Mouse (Mus musculus) heart, embryonic 10.5 days (tissue): ENCODE results near the gene Abcb7. TPM values are rescaled to one million over a fixed set of nuclear protein-coding genes. Genes with fewer than 3 reads are reported as not detected.
"Not testable (repeated sequence)": the region's sequence is repeated elsewhere in the genome, so short reads cannot be mapped to it uniquely, and the experiment has no call there.

Source experiments
- DNase-seq: peaks from one replicate; pipeline ENCODE4 v3.0.0-alpha.2; 2017; ENCODE audit warnings: low spot score
- H3K27ac ChIP-seq: fragments of 300-500 bp; sonication (generic); 2 replicates; pipeline ENCODE4 v1.5.1; 2016; ENCODE audit warnings: mild to moderate bottlenecking
- H3K27me3 ChIP-seq: fragments of 300-500 bp; sonication (generic); 2 replicates; pipeline ENCODE4 v1.6.1; 2016; ENCODE audit warnings: mild to moderate bottlenecking; ENCODE audit not compliant: poor library complexity, insufficient read depth, severe bottlenecking
- H3K36me3 ChIP-seq: fragments of 300-500 bp; sonication (generic); 2 replicates; pipeline ENCODE4 v1.6.1; 2016; ENCODE audit warnings: mild to moderate bottlenecking, moderate library complexity
- H3K4me1 ChIP-seq: fragments of 300-500 bp; sonication (generic); 2 replicates; pipeline ENCODE4 v1.6.1; 2016; ENCODE audit warnings: mild to moderate bottlenecking
- H3K4me3 ChIP-seq: fragments of 300-500 bp; sonication (generic); 2 replicates; pipeline ENCODE4 v1.5.1; 2016; ENCODE audit warnings: mild to moderate bottlenecking, moderate library complexity
- H3K9me3 ChIP-seq: fragments of 300-500 bp; sonication (generic); 2 replicates; pipeline ENCODE4 v1.6.1; 2016; ENCODE audit warnings: mild to moderate bottlenecking, moderate library complexity
- WGBS: fragments of 180-500 bp; shearing (Covaris S2); methylation state at CpG from one replicate; pipeline ENCODE4 v1.1.7; 2016; 5-methylcytosine and 5-hydroxymethylcytosine counted together
- polyA plus RNA-seq: library from polyadenylated mRNA; unstranded; fragments of >200 nt; fragmentation: Nextera tagmentation; extraction: Ambion mirVana; gene quantifications from 2 replicates; pipeline ENCODE4 v1.2.1, GENCODE M21; 2016

Abcb7 gene
- polyA plus RNA-seq, result 10.5 and 13.9 TPM in 2 replicates

GRCm38 (mm10) chrX:104413183-104413983 is at the start of gene Abcb7:
TSS of gene Abcb7 (minus strand) at chrX:104413856.
- H3K4me1 ChIP-seq, result no peaks in the 10 kb centered on the region
- peak within 1 kb of the TSS; percentile 95 for H3K27ac ChIP-seq
- peak within 1 kb of the TSS; percentile 70 for H3K4me3 ChIP-seq
- no peaks in the 10 kb centered on the region for H3K9me3 ChIP-seq
- WGBS, result 14% methylated on average over 58 of the region's 58 CpGs
- peaks cover 10% of the 10 kb centered on the region; the same call in 1 of the 2 replicates for H3K27me3 ChIP-seq
- H3K36me3 ChIP-seq, result no peaks in the 10 kb centered on the region
- DNase-seq, result peak; percentile 90

- Histone ChIP-seq H3K4me1 (no peaks in the 10 kb centered on the region), H3K27ac (no peak overlapping the region), H3K9me3 (no peaks in the 10 kb centered on the region), H3K27me3 (no peaks in the 10 kb centered on the region), H3K36me3 (no peaks in the 10 kb centered on the region), H3K4me3 (no peak overlapping the region)
- WGBS, result 32% methylated on average over 2 of the region's 2 CpGs
- DNase-seq, result no peak
Measured at GRCm38 (mm10) chrX:104461755-104462154, 48.1 kb upstream of the Abcb7 start.

- Histone ChIP-seq H3K36me3 (no peaks in the 10 kb centered on the region), H3K27me3 (no peaks in the 10 kb centered on the region), H3K9me3 (no peaks in the 10 kb centered on the region), H3K27ac (no peak overlapping the region), H3K4me1 (no peaks in the 10 kb centered on the region), H3K4me3 (no peak overlapping the region)
- DNase-seq, result no peak
- WGBS, result 80% methylated on average over 1 of the region's 1 CpGs
Measured at GRCm38 (mm10) chrX:104452433-104452832, 38.8 kb upstream of the Abcb7 start.

- Histone ChIP-seq H3K27me3 (no peaks in the 10 kb centered on the region), H3K4me1 (no peaks in the 10 kb centered on the region), H3K27ac (no peak overlapping the region), H3K4me3 (no peak overlapping the region), H3K36me3 (no peaks in the 10 kb centered on the region), H3K9me3 (no peaks in the 10 kb centered on the region)
- 48% methylated on average over 1 of the region's 1 CpGs for WGBS
- DNase-seq, result no peak
Measured at GRCm38 (mm10) chrX:104433456-104433855, 19.8 kb upstream of the Abcb7 start.

- Histone ChIP-seq H3K4me3 (no peak overlapping the region), H3K4me1 (no peaks in the 10 kb centered on the region), H3K36me3 (no peaks in the 10 kb centered on the region), H3K27me3 (peaks cover 4% of the 10 kb centered on the region; the same call in 1 of the 2 replicates), H3K9me3 (no peaks in the 10 kb centered on the region), H3K27ac (no peak overlapping the region)
- WGBS, result 66% methylated on average over 3 of the region's 3 CpGs
- DNase-seq, result no peak
Measured at GRCm38 (mm10) chrX:104428108-104428507, 14.5 kb upstream of the Abcb7 start.

DNA sequence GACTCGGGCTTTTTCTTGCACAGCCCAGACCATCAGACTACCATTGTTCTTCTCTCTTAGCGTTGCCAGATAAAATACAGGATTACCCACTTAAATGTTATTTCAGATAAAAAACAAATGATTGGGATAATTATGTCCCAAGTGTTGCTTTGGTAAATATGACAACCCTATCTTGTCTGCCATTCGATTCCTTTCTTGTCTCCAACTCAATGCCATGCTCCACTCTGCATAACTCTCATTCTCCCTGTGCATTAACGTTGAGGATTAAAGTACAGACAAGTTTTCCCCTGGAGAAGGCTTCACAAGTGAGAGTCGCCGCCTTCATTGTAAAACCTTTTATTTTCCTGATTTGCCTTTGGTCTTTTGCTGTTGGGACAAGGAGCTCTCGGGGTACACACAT is 339 bp upstream of the Abcb7 start:
- H3K4me1 ChIP-seq, result no peaks in the 10 kb centered on the region
- peaks cover 10% of the 10 kb centered on the region; the same call in 1 of the 2 replicates for H3K27me3 ChIP-seq
- DNase-seq, result no peak
- H3K27ac ChIP-seq, result peak overlapping the region; percentile 95; the same call in 1 of the 2 replicates
- H3K9me3 ChIP-seq, result no peaks in the 10 kb centered on the region
- no peaks in the 10 kb centered on the region for H3K36me3 ChIP-seq
- 45% methylated on average over 7 of the region's 7 CpGs for WGBS
- peak overlapping the region; percentile 70 for H3K4me3 ChIP-seq

DNA sequence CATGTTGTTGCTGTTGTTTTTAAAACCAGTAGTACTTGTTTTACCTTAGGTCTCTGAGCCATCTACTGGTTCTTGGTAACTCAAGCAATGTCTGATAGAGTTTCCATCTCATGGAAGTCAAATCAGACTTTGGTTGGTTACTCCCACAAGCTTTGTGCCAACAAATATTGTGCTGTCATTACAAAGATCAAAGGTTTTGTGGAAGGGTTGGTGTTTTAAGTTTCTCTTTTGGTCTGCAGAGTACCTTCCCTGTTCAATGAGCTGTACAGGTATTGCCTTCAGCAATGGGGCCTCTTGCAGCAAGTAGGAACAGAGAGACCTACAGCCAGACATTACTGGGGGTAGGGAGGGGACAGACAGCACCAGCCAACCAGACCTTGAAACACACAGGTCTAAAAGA is 5.5 kb downstream of the Abcb7 start:
- H3K4me1 ChIP-seq, result no peaks in the 10 kb centered on the region
- H3K36me3 ChIP-seq, result no peaks in the 10 kb centered on the region
- H3K27ac ChIP-seq, result no peak overlapping the region
- no peaks in the 10 kb centered on the region for H3K9me3 ChIP-seq
- DNase-seq, result no peak
- H3K27me3 ChIP-seq, result peaks cover 2% of the 10 kb centered on the region; the same call in 1 of the 2 replicates
- no peak overlapping the region for H3K4me3 ChIP-seq

GRCm38 (mm10) chrX:104402463-104402862 is 11.2 kb downstream of the Abcb7 start:
- H3K27me3 ChIP-seq, result no peaks in the 10 kb centered on the region
- no peak for DNase-seq
- WGBS, result 79% methylated on average over 5 of the region's 5 CpGs

GRCm38 (mm10) chrX:104401134-104401533 is 12.5 kb downstream of the Abcb7 start:
- H3K9me3 ChIP-seq, result no peaks in the 10 kb centered on the region
- H3K4me3 ChIP-seq, result no peak overlapping the region
- DNase-seq, result no peak
- H3K27me3 ChIP-seq, result no peaks in the 10 kb centered on the region
- H3K36me3 ChIP-seq, result no peaks in the 10 kb centered on the region
- 83% methylated on average over 1 of the region's 1 CpGs for WGBS
- no peak overlapping the region for H3K27ac ChIP-seq
- no peaks in the 10 kb centered on the region for H3K4me1 ChIP-seq

More at GRCm38 (mm10) chrX:104402463-104402862, 11.2 kb downstream of the Abcb7 start:
- Histone ChIP-seq H3K36me3 (no peaks in the 10 kb centered on the region), H3K27ac (no peak overlapping the region), H3K4me3 (no peak overlapping the region), H3K9me3 (no peaks in the 10 kb centered on the region), H3K4me1 (no peaks in the 10 kb centered on the region)

DNA sequence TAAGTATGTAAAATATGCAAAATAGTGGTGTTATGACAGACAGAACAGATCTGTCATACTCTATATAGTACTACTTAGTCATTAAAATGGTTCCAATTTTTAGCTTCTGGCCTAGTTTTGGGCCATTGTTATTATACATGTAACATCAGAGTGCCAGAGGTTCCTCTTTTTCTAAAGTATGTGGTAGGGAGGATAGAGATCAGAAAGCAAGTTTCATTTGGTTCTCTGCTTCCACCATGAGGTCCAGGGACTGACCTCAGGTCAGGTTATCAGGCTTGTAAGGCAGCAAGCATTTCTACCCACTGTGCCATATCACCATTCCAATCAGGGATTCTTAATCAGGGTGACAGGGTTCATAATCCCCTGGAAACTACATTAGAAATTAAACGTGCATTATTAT is 16.1 kb downstream of the Abcb7 start:
- Histone ChIP-seq H3K27me3 (no peaks in the 10 kb centered on the region), H3K27ac (no peak overlapping the region), H3K4me3 (no peak overlapping the region), H3K4me1 (no peaks in the 10 kb centered on the region), H3K9me3 (no peaks in the 10 kb centered on the region), H3K36me3 (no peaks in the 10 kb centered on the region)
- WGBS, result 56% methylated on average over 1 of the region's 1 CpGs
- no peak for DNase-seq

- H3K27me3 ChIP-seq, result peaks cover 4% of the 10 kb centered on the region; the same call in 1 of the 2 replicates
- H3K9me3 ChIP-seq, result no peaks in the 10 kb centered on the region
Measured at GRCm38 (mm10) chrX:104359686-104360085, 54.0 kb downstream of the Abcb7 start.

DNA sequence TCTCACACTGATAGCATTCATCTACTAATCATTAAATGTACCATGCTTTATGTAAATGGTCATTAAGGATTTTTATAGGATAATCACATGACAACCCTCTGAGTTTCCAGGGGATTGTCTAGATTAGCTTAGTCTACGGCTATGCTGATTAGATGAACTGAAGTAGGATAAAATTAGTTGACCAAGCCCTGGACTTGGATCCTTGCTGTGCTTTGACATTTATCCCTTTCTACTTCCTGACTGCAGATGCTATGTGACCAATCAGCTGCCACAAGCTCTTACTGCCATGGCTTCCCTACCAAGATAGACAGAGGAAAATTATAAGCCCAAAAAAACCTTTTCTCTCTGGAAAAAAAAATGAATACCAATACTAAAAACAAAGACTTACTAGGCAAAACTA is 57.8 kb downstream of the Abcb7 start:
- WGBS, result 70% methylated on average over 1 of the region's 1 CpGs
- Histone ChIP-seq H3K4me1 (no peaks in the 10 kb centered on the region), H3K4me3 (no peak overlapping the region), H3K27me3 (peaks cover 4% of the 10 kb centered on the region; the same call in 1 of the 2 replicates), H3K27ac (no peak overlapping the region), H3K36me3 (no peaks in the 10 kb centered on the region), H3K9me3 (no peaks in the 10 kb centered on the region)
- DNase-seq, result no peak

More at GRCm38 (mm10) chrX:104359686-104360085, 54.0 kb downstream of the Abcb7 start:
- H3K27ac ChIP-seq, result no peak overlapping the region
- H3K36me3 ChIP-seq, result no peaks in the 10 kb centered on the region
- H3K4me1 ChIP-seq, result no peaks in the 10 kb centered on the region
- DNase-seq, result no peak
- H3K4me3 ChIP-seq, result no peak overlapping the region

DNA sequence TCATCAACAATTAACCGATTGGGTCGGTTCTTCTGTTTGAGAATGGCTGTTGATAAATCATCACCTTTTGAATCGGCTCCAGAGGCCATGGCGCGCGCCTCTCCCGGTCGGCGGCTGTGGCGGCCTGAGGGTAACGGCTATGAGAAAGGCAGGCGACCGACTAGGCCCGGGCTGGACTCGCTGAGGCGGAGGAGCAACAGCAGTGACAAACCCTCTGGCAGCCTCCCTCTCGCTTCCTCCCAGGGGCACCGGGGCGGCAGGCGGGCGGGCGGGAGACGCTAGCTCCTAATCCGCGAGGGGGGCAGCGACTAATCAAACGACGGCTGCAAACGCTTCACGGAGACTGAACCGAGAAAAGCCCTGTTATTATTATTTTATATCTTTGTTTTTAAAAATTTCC is 65.5 kb downstream of the Abcb7 start:
- H3K27me3 ChIP-seq, H3K9me3 ChIP-seq, H3K4me1 ChIP-seq, H3K4me3 ChIP-seq, DNase-seq, H3K36me3 ChIP-seq, H3K27ac ChIP-seq: not testable (repeated sequence)
- 83% methylated on average over 31 of the region's 31 CpGs for WGBS
